Mouse (Mus musculus): Measurements from ENCODE around the gene Thbs3.

- TF ChIP-seq CTCF (IDR thresholded peaks at IDR 0.05; ENCODE audit: insufficient read depth, low read depth, low read length) (no peak), POLR2A (IDR thresholded peaks at IDR 0.05; ENCODE audit: insufficient read depth, low read depth, low read length) (no peak)
Observed at GRCm38 (mm10) chr3:89256177-89256576, 41.2 kb downstream of the Thbs3 start.
